Mouse (Mus musculus): ENCODE measurements at regions not wholly inside any gene's neighbourhood (a gene's known extent, or its start where the extent isn't known, plus 50 kb on each side); places are given as distances from the start of the nearest gene placed in this dataset.

GRCm38 (mm10) chr2:117538865-117539264, 196.1 kb upstream of the Rasgrp1 start:
- TF ChIP-seq CTCF (IDR thresholded peaks at IDR 0.05; ENCODE audit: low read depth, low read length) (no peak), POLR2A (IDR thresholded peaks at IDR 0.05; ENCODE audit: extremely low read depth, insufficient read depth, low read length) (no peak)

All from liver, adult 2 months (tissue).